Mouse (Mus musculus) fat pad, adult 2 months (tissue): ENCODE results near the gene Ccdc96.

Experiments
- DNase-seq: peaks from one replicate; pipeline ENCODE4 v3.0.0-alpha.2; 2011; ENCODE audit warnings: low read depth, low spot score; ENCODE audit errors: extremely low read depth

Ccdc96 gene

DNA sequence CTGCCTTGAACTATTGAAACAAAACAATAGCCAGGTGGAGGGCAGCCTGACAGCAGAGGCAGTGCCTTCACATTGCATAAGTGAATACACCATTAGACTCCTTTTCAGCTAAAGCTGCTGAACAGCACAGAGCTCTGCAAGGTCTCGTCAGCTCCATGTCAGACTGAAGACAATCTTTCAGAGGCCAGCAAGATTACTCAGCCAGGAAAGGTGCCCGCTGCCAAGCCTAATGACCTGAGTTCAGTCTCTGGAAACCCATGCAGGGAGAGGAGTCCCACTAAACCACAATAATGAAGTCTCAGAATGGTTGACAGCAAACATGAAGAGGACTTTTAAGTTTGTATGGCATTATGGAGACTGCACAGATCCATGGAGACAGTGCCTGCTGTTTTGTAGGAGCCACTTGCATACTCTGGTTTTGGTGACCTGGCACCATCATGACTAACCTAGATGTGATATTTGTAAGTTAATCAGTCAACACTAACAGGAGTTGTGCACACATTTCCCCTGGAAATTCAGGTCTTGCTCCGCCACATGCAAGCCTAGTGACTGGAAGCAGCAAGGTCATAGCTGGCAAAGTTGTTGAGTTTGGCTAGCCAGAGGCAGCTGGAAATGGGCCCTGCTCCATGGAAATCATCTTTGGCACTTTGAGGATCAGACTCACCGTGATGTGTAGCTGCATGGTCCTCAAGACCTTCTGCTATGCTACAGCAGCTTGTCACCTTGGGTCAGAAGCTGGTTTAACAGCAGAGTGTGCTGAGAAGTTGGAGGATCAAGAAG lies 11.3 kb upstream of the Ccdc96 start:
- no peak for DNase-seq

DNA sequence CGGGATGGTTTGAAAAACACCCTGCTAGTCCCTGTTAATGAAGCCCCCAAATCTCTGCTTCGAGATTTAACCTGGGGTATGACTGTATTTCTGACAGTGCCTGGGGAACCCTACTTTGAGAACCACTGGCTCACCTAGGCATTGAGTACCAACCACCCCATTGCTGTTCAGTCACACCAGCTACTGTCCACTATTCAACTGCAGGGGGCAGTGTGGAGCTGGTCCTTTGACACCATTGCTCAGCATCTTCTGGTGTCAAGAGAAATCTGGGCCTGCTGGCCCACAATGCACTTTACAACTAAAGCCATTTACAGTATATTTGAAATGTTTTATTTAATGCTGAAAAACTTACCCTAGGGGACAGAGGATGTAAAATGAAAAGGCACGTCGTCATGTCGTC lies 10.1 kb upstream of the Ccdc96 start:
- no peak for DNase-seq

DNA sequence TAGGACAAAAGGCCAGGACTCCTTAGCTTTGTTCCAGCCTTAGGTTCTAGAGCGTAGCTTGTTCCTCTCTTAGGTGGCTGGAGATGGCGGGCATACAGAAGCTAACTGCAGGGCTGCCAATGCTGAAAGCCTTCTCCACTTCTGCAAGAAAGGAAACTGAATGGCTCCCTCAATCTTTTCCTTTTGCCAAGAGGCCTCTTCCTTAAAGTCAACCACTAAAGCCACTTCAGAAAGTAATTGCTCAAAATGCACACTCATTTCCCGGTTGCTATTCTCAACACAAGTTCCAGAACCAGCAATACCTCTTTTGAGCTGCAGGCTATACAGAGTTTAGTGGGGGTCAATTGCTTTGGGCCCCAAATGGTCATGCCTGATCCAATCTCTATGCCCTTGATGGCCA lies 6.9 kb upstream of the Ccdc96 start:
- no peak for DNase-seq

DNA sequence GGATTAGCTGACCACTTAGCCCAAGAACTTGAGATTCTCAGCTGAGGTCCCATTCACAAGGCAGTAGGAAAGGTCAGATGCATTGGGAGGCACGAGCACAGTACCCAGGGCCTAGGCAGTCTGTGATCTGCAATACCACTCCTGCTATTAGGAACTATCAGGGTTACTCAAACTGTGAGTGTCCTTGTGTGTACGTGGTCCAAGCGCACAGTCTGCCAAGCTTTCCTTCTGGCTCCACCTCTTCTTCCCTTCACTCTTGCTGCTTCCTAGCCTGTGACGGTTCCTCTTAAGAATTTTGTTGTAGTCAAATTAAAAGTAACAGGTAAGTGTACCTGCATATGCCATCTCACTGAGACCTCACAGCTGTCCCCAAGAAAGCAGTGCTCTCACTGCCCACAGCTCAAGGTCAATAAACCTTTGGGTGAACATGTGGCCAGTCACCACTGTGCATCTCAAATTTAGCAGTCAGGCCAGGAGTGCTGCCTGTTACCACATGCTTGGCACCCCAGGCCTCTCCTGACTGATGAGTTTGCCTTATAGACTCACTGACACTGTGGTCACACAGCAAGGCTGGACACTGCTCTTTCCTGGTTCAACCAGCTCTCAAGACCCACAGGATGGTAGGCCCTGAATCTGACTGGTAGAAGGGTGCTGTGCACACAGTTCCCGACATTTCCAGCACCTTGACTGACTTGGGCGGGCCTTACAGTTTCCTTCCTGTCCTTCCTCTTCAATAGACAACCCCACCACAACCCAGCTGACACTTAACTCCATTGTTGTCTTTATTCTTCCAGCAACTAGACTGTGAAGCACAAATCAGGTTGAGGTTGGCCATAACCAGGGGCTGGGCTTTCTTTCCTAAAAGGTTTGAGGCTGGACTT lies 5.6 kb upstream of the Ccdc96 start:
- no peak for DNase-seq

DNA sequence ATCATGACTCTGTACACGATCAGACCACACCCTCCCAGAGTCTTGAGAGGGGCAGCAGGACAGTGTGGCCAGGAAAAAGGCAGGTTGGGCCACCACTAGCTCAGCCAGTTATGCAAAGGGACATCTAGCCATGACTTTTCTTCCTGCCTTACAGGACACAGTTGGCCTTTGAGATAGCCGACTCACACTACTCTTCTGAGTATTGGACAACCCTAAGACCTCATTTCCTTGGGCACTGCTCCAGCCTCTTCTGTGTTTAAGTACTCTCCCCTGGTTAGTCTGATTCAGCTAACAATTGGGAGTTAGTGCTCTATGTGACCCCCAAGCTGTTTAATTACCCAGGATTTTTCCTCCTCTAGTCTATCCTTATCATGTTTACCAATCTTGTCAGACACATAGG lies 4.7 kb upstream of the Ccdc96 start:
- no peak for DNase-seq

DNA sequence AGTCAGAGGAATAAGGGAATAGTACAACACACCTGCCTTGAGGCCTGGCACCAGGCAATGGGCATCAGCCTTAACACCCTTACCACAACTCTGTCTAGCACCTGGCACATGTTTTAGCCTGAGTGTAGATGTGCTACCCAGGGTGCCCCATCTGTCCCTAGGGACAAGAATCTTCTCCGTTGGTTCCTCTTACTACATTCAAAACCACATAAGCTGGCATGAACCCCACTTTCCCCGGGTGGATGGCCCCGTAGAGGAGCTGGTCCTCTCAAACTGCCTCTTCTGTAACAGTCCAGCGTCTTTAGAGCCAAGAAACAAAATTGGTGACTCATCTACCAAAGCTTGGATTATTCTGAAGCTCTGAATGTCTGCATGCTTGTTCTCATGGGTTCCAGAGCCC lies 4.0 kb upstream of the Ccdc96 start:
- no peak for DNase-seq

DNA sequence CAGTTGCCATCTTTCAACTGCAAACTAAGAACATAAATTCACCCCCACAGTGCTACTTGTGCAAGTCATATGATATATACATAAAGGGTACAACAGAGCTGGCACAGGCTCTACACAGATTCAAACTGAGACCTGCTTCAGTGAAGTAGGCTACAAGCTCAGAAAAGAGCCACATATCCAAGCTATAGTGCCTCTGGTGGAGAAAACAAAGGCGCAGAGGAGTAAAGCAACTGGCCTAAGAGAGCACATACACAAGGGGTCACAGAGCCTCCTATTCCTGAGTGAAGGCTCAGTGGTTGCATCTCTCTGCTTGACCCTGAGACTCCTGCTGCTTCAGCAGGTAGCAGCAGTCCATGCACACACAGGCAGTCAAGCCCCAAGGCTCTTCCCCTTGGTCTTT lies 3.3 kb upstream of the Ccdc96 start:
- no peak for DNase-seq

DNA sequence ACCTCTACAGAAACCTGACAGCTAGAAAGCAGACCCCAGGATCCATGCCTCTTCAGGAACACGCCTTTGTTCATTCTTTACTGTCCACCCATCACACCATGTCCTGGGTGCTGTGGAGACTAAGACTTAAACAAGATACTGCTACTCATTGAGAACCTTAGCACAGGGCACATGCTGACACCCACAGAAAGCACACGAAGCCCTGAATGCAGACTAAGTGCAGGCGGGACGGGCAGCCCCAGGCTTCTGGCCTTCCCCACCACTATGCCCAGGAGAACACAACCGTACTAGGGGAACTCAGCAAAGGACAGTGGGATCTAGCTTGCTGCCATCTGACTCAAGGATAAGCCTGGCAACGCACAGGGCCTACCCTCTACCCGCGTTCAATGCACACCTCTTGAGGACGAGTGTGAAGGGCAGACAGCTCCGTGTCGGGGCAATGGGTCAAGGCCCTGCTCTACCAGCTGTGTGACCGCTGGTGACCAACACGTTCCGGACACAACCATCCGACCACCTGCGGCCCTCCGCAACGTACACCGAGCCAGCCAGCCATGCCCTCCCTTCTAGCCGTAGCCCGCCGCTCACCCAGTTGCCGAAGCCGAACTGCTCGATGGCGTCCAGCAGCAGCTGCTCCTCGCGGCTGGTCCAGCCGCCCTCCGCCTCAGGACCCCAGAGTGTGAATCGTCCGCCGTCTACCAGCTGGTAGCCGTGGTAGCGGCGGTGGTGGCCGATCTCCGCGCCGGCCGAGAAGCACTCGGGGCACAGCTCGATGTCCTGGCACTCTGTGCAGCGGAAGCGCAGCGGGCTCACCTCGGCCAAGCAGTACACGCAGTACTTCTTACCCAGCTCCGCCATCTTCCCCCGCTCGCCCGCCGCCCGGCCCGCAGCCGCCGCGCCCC lies 936 bp upstream of the Ccdc96 start:
- DNase-seq = no peak

DNA sequence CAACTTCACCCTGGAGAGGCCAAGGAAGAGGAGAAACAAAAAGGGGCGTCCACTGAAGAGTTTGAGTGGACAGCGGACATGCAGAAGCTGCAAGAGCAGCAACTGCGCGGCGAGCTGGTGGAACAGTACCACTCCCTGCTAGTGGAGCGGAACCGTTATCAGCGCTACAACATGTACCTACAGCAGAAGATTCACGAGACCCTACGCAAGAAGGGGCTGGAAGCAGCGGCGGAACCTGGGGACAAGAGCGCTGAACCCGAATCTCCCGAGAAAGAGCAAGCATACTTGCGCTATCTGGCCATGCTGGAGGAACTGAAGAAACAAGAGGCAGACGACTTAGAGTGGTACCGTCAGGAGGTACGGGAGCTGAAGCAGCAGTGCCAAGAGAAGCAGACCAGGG lies 918 bp downstream of the Ccdc96 start:
- DNase-seq = no peak

DNA sequence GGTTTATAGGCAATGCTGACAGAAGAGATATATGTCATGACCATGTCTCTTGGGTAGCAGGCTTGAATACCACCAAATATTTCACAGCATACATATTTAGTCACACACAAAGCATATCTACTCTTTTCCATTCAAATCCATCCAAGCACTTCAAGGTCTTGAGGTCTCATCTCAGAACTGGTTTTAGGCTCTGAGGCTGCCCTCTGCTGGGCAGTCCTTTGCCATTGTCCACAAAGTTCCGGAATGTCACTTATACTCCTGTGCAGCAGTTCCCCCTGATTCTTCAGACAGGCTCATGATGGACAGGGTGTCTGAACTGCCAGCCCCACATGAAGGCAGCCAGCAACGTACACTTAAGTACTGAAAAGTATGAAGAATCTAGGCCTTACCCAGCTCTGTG lies 4.8 kb downstream of the Ccdc96 start:
- no peak for DNase-seq

DNA sequence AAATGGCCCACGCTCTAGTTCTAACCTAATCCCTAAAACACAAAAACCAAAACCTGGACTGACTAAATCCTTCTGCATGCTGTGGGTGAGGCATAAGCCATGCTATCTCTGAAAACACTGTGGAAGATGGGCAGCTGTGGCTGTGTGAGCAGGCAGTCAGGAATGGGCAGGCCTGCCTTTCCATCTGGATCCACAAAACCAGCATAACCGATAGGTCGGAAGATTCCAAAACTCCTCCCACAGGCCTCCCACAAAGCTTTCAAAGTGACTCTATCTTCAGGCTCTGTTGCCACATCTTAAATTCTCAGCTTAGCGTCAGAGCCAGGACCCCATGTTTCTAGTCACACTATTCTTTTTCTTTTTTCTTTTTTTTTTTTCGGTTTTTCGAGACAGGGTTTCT lies 9.5 kb downstream of the Ccdc96 start:
- no peak for DNase-seq

DNA sequence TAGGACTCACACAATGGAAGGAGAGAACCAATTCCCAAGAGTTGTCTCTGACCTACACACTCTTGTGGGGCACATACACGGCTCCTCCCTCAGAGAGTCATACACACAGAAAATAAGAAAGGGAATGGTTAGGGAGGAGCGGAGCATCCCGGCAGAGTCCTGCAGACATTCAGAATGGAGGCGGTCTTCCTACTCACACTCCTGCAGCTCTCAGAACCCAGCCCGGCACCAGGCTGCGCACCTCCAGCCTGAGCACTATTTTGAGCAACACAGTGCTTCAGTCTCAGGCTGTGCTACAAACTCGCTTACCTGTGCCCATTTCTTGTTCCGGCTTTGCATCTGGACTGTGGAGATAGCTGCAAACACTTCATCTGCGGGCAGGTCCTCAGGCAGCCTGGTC lies 10.3 kb downstream of the Ccdc96 start:
- DNase-seq = no peak

DNA sequence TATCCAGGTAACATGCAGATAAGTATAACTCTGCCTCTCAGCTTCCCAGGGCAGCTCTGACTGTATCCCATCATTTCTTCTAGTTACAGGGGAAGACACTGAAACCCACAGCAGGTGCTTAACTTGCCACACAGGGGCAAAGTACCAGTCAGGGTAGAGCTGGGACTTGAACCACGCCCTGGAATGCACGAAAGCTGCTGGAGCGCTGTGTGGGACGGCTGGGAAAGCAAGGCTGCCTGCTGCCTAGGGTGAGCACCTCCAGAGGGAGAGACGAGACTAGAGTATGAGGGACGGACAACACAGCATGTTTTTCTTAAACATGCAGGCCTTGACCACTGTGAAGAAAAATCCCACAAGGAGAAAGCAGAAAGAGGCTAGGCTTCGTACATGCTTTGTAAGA lies 20.8 kb downstream of the Ccdc96 start:
- no peak for DNase-seq

DNA sequence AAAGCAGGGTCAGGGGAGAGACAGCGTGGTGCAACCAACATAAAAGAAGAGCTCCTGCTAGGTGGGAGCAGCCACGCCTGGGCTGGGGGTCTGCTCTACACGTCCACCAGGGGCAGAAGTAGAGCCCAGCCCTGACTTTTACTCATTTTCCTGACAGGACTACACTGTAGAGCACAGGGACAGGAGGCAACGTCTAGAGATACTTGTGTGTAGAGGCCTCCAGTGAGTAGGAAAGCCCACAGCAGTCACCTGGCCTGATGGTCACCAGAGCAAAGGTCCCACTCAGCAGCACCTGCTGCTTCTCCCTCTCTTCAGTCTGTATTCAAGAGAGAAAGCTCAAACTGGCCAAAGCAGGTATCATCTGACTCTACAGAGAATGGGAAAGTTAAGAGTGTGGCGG lies 21.3 kb downstream of the Ccdc96 start:
- no peak for DNase-seq

DNA sequence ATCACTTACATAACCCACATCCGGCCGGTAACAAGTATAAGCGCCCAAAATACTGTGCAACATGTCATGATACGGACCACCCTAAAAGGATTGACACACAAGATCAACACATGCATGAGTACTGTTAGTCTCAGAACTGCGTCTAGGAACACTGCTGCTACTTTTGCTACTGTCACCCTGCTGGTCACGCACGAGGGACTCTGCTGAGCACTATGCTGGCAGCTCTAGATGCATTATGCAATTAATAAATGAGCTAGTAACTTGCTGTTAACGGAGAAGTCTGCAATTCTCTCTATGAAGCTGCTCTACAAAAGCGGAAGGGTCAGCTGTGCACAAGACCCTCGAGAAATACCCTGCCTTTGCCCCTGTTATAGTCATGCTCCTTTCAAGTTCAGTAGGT lies 24.0 kb downstream of the Ccdc96 start:
- no peak for DNase-seq

DNA sequence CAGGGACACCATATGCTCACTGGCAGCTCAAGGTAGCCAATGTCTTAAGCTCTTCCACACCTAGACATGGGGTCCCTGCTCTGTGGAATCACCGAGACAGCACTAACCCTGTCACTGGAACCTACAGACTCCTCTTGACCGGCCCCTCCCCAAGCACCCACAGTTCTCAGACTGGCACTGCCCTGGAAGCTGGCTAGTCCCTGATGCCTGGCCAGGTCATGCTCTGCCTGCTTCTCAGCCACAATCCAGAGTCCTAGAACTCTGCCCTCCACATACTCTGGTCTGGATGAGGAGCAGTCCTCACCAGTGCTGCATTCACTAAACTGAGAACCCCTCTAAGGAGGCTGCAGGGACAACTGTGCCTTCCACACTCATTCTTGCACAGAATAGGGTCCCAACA lies 26.6 kb downstream of the Ccdc96 start:
- no peak for DNase-seq

DNA sequence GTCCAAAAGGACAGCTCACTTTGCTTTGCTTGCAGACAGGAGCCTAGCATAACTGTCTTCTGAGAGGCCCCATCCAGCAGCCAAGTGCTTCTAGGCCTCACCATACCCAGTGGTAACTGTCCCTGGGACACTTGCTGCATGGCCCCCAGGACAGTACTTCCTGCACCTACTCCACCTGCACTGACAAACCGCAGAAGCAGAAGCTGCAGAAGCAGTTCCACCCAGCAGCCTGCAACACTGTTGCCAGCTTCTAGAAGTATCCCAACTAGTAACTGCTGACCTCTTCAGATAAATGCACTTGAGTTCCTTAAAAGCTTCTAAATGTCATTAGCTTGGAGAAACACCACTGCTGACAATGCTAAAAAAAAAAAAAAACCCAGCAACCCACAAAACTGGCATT lies 30.7 kb downstream of the Ccdc96 start:
- DNase-seq = no peak

DNA sequence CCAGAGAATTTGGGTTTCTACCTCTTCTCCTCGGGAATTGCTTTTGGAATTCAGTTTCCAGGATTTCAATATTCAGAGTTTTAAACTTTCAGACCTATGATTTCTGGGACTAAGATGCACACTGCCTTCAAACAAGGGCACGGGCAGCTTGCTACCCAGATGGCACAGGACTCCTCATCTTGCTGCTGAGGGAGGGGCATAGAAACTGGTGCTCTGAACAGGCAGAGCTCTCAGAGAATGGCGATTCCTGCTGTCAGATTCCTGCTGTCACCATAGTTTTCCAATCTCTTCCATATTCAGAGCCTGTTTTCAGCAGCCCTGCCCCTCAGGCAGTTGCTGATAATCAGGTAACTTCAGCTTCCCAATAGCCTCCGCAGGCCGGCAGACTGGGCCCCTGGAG lies 31.2 kb downstream of the Ccdc96 start:
- no peak for DNase-seq

DNA sequence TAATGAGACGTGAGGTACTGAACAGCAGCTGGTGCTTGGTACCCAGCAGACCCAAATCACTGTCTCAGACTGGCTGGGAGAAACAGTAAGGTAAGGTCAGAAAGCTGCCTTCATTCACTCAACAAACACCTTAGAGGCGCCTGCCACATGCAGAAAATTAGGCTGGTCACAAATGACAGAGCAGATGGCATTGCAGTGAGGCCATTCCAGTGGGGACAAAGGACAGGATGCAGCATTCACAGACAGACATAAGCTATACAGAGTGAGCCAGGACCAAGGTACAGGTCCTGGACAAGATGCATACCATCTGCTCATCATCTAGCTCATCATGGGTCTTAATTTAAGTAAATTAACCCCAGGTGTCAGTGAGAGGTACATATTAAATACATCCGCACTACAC lies 33.2 kb downstream of the Ccdc96 start:
- DNase-seq = no peak

DNA sequence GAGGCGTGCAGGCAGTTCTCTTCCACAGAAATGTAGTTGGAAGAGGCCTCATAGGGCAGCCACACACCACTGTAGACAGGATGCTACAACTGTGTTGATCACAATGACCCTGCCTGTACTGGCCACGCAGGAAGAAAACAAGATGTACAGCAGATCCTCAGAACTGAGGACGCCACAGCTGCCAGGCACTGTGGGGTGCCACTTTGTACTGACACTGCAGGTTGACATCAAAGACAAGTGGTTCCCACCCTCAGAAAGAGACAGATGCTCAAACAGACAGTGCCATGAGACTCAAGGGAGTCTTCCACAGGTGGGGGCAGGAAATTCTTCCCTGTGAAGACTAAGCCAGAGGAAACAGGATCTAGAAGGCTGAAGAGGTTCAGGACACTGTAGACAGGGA lies 35.4 kb downstream of the Ccdc96 start:
- DNase-seq = no peak

DNA sequence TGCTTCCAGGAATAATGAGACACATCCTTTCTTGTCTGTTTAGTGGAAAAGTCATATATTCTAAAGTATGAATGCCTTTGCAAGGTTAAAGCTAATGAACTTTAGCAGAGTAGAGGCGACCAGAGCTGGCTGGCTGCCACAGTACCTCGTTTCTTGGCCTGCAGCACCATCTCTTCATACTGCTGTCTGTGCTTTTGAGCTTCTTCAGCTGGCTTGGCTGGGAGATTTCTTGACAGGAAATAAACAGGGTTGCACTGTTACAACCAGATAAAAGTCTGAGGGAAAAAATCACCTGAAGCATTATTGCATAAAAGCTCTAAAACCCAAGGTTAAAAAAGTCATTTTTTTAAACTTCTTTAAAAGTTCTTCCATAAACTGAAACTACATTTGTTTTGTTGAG lies 38.4 kb downstream of the Ccdc96 start:
- DNase-seq = no peak
